Mouse (Mus musculus) limb, embryonic 12.5 days (tissue): ENCODE data around the gene Atp8b2. TPM values are rescaled to one million over a fixed set of nuclear protein-coding genes. Genes with fewer than 3 reads are reported as not detected.

ENCODE experiments used
- ATAC-seq: fragments of 200-750 bp; cut with Nextera tagmentation; 2 replicates; pipeline ENCODE4 v1.8.0; 2017; ENCODE audit warnings: low read depth, moderate TSS enrichment; ENCODE audit not compliant: insufficient number of reproducible peaks, insufficient read depth, low FRiP score, low TSS enrichment
- H3K27ac ChIP-seq: fragments of 300-500 bp; sonication (generic); 2 replicates; pipeline ENCODE4 v1.5.1; 2016; ENCODE audit warnings: mild to moderate bottlenecking, moderate library complexity
- H3K27me3 ChIP-seq: fragments of 300-500 bp; sonication (generic); 2 replicates; pipeline ENCODE4 v1.6.1; 2016; ENCODE audit warnings: mild to moderate bottlenecking, moderate library complexity
- H3K36me3 ChIP-seq: fragments of 300-500 bp; sonication (generic); 2 replicates; pipeline ENCODE4 v1.6.1; 2016; ENCODE audit warnings: mild to moderate bottlenecking, moderate library complexity
- H3K4me1 ChIP-seq: fragments of 300-500 bp; sonication (generic); replicated peaks from 2 replicates; pipeline ENCODE4 v1.6.1; 2016
- H3K4me2 ChIP-seq: fragments of 300-500 bp; sonication (generic); 2 replicates; pipeline ENCODE4 v1.6.1; 2016; ENCODE audit warnings: mild to moderate bottlenecking, moderate library complexity
- H3K4me3 ChIP-seq: fragments of 300-500 bp; sonication (generic); replicated peaks from 2 replicates; pipeline ENCODE4 v1.5.1; 2016; ENCODE audit warnings: mild to moderate bottlenecking
- H3K9ac ChIP-seq: fragments of 300-500 bp; sonication (generic); replicated peaks from 2 replicates; pipeline ENCODE4 v1.6.1; 2016; ENCODE audit warnings: mild to moderate bottlenecking, moderate library complexity
- H3K9me3 ChIP-seq: fragments of 300-500 bp; sonication (generic); 2 replicates; pipeline ENCODE4 v1.6.1; 2016; ENCODE audit warnings: mild to moderate bottlenecking, moderate library complexity
- WGBS: fragments of 180-500 bp; shearing (Covaris S2); methylation state at CpG from one replicate; pipeline ENCODE4 v1.1.7; 2016; 5-methylcytosine and 5-hydroxymethylcytosine counted together
- polyA plus RNA-seq: library from polyadenylated mRNA; unstranded; fragments of >200 nt; fragmentation: Nextera tagmentation; extraction: Ambion mirVana; gene quantifications from 2 replicates; pipeline ENCODE4 v1.2.1, GENCODE M21; 2016

The Atp8b2 gene
- polyA plus RNA-seq, 1 experiment from 2014 or later = 20.7 TPM

- no peak overlapping the region for H3K27ac ChIP-seq
- H3K27me3 ChIP-seq = peaks cover 30% of the 10 kb centered on the region
- no peaks in the 10 kb centered on the region for H3K36me3 ChIP-seq
- no peak overlapping the region for H3K4me3 ChIP-seq
- 63% methylated on average over 3 of the region's 3 CpGs for WGBS
- no peak overlapping the region for H3K4me2 ChIP-seq
- H3K4me1 ChIP-seq = peaks cover 10% of the 10 kb centered on the region
- no peak overlapping the region for H3K9ac ChIP-seq
- no peaks in the 10 kb centered on the region for H3K9me3 ChIP-seq
- no peak for ATAC-seq
Measured at GRCm38 (mm10) chr3:89917408-89917807, 45.9 kb downstream of the Atp8b2 start.

DNA sequence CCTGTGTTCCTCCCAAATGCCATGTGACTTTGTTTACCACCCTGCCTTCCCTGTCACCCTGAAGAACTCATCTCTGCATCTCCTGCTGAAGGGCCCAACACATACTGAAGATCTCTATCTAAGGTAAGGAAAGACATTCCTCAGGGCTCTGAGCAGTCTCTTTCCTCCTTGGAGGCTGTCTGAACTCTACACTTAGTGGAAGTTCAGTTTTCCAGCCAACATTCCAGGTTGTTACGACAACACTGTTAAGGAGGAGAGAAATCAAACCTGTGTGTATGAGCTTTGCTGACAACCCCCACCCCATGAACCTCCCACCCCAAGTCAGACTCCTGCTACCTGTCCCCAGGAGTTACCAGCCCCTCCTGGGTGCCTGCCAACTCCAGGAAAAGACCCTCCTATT, 46.7 kb downstream of the Atp8b2 start:
- Histone ChIP-seq H3K36me3 (no peaks in the 10 kb centered on the region), H3K27me3 (peaks cover 37% of the 10 kb centered on the region), H3K4me2 (no peak overlapping the region), H3K4me3 (no peak overlapping the region), H3K9ac (no peak overlapping the region), H3K27ac (no peak overlapping the region), H3K4me1 (peaks cover 10% of the 10 kb centered on the region), H3K9me3 (no peaks in the 10 kb centered on the region)
- WGBS = 76% methylated on average over 1 of the region's 1 CpGs
- no peak for ATAC-seq

GRCm38 (mm10) chr3:89914700-89915099, 48.6 kb downstream of the Atp8b2 start:
- WGBS = 81% methylated on average over 4 of the region's 4 CpGs

GRCm38 (mm10) chr3:89912543-89913391, 50.5 kb downstream of the Atp8b2 start, which contains the start of gene Il6ra:
Gene Il6ra, minus strand, starts transcription at chr3:89913196.
- H3K9ac ChIP-seq = peak within 1 kb of the TSS; percentile 58
- peaks cover 14% of the 10 kb centered on the region for H3K4me1 ChIP-seq
- peak within 1 kb of the TSS; percentile 41; the same call in 1 of the 2 replicates for H3K27ac ChIP-seq
- no peaks in the 10 kb centered on the region for H3K9me3 ChIP-seq
- 1% methylated on average over 74 of the region's 75 CpGs for WGBS
- peak; percentile 74 for ATAC-seq
- peaks cover 54% of the 10 kb centered on the region for H3K27me3 ChIP-seq
- H3K4me3 ChIP-seq = peak within 1 kb of the TSS; percentile 55
- H3K36me3 ChIP-seq = no peaks in the 10 kb centered on the region
- peak within 1 kb of the TSS; percentile 98 for H3K4me2 ChIP-seq

More at GRCm38 (mm10) chr3:89914700-89915099, 48.6 kb downstream of the Atp8b2 start:
- Histone ChIP-seq H3K27ac (no peak overlapping the region), H3K4me1 (peaks cover 12% of the 10 kb centered on the region), H3K4me3 (no peak overlapping the region), H3K4me2 (no peak overlapping the region), H3K9me3 (no peaks in the 10 kb centered on the region), H3K27me3 (peaks cover 53% of the 10 kb centered on the region), H3K9ac (no peak overlapping the region), H3K36me3 (no peaks in the 10 kb centered on the region)
- no peak for ATAC-seq

GRCm38 (mm10) chr3:89912108-89912542, 51.2 kb downstream of the Atp8b2 start:
- Histone ChIP-seq H3K27me3 (peaks cover 54% of the 10 kb centered on the region), H3K4me2 (peak overlapping the region; percentile 98; the same call in 1 of the 2 replicates), H3K4me3 (peak overlapping the region; percentile 55; the same call in 1 of the 2 replicates), H3K9ac (no peak overlapping the region), H3K9me3 (no peaks in the 10 kb centered on the region), H3K4me1 (peaks cover 14% of the 10 kb centered on the region), H3K27ac (no peak overlapping the region), H3K36me3 (no peaks in the 10 kb centered on the region)
- no peak for ATAC-seq
- 34% methylated on average over 6 of the region's 6 CpGs for WGBS

DNA sequence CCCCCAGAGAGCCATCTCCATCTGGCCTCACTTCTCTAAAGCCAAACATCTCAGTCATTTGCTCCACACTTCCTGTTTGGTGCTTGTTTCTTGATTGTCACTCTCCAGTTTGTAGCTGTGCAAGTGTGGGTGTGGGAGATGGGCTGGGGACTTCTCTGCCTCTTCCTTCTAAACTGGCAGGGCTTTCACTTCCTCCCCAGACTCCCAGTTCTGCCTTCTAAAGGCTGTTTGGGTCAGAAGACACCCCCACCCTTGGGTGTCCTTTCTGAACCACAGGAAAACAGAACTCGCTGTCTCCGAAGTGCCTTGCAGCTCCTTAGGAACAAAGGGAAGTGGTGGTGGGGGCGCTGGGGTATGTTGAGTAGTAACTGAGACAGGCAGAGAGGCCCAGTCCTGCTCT, 52.1 kb downstream of the Atp8b2 start:
- Histone ChIP-seq H3K4me1 (peaks cover 14% of the 10 kb centered on the region), H3K27me3 (peaks cover 54% of the 10 kb centered on the region), H3K4me2 (no peak overlapping the region), H3K9ac (no peak overlapping the region), H3K4me3 (no peak overlapping the region), H3K27ac (no peak overlapping the region), H3K9me3 (no peaks in the 10 kb centered on the region), H3K36me3 (no peaks in the 10 kb centered on the region)
- ATAC-seq = no peak
- 81% methylated on average over 3 of the region's 3 CpGs for WGBS

GRCm38 (mm10) chr3:89909703-89910542, 53.4 kb downstream of the Atp8b2 start:
- no peaks in the 10 kb centered on the region for H3K36me3 ChIP-seq
- H3K9me3 ChIP-seq = no peaks in the 10 kb centered on the region
- no peak overlapping the region for H3K27ac ChIP-seq
- H3K4me3 ChIP-seq = no peak overlapping the region
- 46% methylated on average over 5 of the region's 5 CpGs for WGBS
- H3K4me2 ChIP-seq = no peak overlapping the region
- peaks cover 49% of the 10 kb centered on the region for H3K27me3 ChIP-seq
- ATAC-seq = no peak
- H3K4me1 ChIP-seq = peaks cover 14% of the 10 kb centered on the region
- H3K9ac ChIP-seq = no peak overlapping the region

GRCm38 (mm10) chr3:89908836-89909235, 54.5 kb downstream of the Atp8b2 start:
- Histone ChIP-seq H3K4me3 (no peak overlapping the region), H3K4me2 (no peak overlapping the region), H3K27me3 (peaks cover 38% of the 10 kb centered on the region), H3K36me3 (no peaks in the 10 kb centered on the region), H3K9ac (no peak overlapping the region), H3K27ac (no peak overlapping the region), H3K4me1 (peaks cover 14% of the 10 kb centered on the region), H3K9me3 (no peaks in the 10 kb centered on the region)
- 75% methylated on average over 6 of the region's 6 CpGs for WGBS
- ATAC-seq = no peak

DNA sequence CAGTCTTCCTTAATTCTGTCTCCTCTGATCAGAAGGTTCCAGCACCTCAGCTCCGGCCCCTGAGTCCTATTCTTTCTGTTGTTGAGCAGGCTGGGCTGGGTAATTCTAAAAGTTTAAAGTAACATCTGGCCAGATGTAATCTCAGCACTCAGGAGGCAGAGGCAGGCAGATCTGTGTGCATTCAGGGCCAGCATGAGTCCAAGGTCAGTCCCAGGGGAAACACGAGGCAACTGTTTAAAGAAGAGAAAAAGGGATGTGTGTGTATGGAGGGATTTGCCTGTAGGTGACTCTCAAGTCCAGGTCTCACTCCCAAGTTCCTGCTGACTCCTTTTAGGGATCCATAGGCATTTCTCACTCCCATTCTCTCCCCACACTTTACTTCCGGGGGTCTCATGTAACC, 55.5 kb downstream of the Atp8b2 start:
- Histone ChIP-seq H3K27ac (no peak overlapping the region), H3K9ac (no peak overlapping the region), H3K4me3 (no peak overlapping the region), H3K9me3 (no peaks in the 10 kb centered on the region), H3K4me2 (no peak overlapping the region), H3K4me1 (peaks cover 6% of the 10 kb centered on the region; the same call in 1 of the 2 replicates), H3K27me3 (peaks cover 28% of the 10 kb centered on the region), H3K36me3 (no peaks in the 10 kb centered on the region)
- no peak for ATAC-seq
- 82% methylated on average over 3 of the region's 3 CpGs for WGBS

DNA sequence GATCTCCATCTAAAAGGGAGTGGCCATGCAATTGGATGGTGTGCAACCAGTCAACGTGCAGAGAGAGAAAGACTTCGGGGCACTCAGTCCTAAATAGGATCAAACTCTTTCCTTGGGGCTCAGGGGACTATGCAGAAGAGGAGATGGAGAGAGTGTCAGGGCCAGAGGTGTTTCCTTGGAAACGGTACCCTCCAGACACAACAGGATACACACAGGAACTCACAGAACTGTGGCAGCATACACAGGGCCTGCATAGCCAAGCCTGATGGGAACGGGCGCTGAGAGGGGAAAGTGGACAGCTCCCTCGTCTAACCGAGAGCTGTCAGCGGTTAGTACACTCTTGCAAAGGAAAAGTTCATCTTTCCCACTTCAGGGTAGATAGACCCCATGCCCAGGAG, 63.8 kb downstream of the Atp8b2 start:
- no peak for ATAC-seq

More for the DNA sequence above, 63.8 kb downstream of the Atp8b2 start:
- H3K4me2 ChIP-seq = no peak overlapping the region
- H3K36me3 ChIP-seq = no peaks in the 10 kb centered on the region
- no peak overlapping the region for H3K4me3 ChIP-seq
- WGBS = 76% methylated on average over 8 of the region's 8 CpGs
- no peak overlapping the region for H3K9ac ChIP-seq
- 0 out of 2 replicates have a peak, but pooled peaks cover 7% of the 10 kb centered on the region for H3K4me1 ChIP-seq
- no peaks in the 10 kb centered on the region for H3K9me3 ChIP-seq
- H3K27me3 ChIP-seq = no peaks in the 10 kb centered on the region
- no peak overlapping the region for H3K27ac ChIP-seq
